Mouse (Mus musculus) adrenal gland, postnatal 10 days (tissue): ENCODE results near the gene Sez6l. TPM values are rescaled to one million over a fixed set of nuclear protein-coding genes. Genes with fewer than 3 reads are reported as not detected.

Experiments
- DNase-seq: peaks from one replicate; pipeline ENCODE4 v3.0.0; 2021; ENCODE audit warnings: mixed read lengths
- total RNA-seq, 2 experiments: library from RNA; stranded (reverse); gene quantifications; 2 replicates each; pipeline ENCODE4 v1.2.3; 2021

Gene Sez6l
- total RNA-seq, 2 experiments from 2014 or later = 3.8 to 4.5 TPM

DNA sequence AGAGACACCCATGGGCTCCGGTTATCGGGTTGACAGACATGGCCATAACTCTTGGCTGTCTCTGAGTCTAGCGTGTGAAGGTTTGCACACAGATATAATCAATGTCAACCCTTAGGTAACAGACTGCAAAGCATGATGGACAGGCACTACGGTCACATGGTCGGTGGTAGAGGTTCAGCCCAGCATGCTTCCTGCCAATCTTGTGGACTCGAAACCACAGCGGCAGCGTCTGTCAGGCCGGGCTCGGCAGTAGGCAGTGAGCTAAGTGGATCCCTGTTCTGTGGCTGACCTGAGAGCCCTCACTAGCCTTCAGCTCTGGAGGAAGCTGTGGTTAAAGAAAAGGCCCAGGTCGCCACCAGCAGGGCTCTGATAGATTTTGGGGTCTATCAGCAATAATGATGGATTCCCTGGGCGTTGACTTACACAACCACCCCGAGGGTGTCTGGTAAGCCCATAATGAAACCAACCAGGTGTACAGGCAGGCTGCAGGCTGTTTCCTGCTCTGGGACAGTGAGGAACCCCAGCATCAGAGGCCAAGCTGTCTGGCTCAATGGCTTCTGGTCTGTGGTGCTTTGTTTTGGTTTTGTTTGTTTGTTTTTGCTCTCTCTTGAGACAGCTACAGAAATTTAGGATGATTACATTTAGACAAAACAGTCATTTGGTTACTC lies 192.0 kb downstream of the Sez6l start:
- DNase-seq = no peak

DNA sequence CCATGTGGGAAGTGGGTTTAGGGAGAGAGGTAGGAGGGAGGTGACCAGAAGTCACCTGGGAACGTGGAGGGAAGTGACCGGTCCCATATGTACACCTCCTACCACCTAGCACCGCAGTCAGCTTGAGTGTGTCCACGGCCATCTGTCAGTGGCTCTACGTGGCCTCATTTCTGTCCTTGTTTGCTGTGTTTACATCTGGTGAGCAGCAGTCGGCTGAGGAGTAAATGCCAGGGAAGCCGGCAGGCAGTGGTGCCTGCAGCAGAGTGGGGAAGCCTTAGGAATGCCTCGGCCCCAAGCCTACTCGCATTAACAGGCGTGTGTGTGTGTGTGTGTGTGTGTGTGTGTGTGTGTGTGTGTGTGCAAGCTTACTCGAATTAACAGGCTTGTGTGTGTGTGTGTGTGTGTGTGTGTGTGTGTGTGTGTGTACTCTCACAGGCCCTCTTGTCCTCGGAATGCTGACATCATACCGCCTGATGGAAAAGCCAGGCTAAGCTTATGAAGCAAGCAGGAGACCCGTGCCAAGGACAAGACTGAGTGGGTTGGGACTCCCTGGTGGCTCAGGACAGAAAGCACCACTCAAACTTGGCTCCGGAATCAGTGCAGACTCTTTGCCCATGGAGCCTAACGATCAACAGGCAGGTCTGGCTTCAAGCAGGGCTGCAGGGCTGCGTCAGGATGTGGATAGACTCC lies 194.2 kb downstream of the Sez6l start:
- DNase-seq = peak; percentile 83

DNA sequence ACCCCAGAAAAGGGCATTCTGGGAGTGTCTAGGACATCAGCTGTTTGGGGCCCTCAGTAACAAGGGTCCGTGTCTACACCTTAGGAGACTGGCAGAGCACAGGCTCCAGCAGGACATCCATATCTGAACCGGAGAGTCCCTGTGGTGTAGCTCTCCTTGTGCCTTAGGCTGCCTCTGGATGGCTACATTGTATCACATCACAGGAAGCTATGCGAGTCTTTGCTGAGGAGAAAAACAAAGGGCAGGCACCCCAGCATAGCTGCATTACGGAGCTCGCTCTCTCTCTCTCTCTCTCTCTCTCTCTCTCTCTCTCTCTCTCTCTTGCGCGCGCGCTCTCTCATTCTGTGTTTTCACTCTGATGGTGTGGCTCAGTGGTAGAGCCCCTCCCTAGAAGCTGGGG lies 194.9 kb downstream of the Sez6l start:
- DNase-seq = no peak

DNA sequence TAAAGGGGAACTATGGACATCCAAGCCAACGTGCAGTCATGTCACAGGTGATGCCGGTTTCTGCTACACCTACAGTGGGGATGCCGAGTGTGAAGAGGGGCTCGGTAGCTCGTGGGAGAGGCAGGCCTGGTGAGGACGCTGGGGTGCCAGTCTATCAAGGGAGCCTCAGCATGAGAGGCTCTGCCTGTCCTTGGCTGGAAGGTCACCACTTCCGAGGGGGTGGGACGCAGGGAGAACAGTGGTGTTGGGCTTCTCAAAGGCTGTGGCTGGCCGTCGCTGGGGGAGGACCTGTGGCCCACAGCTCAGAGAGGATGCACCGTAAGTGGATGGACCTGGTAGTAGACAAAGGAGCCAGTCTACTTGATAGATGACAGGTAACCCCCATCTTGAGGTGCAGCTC lies 195.8 kb downstream of the Sez6l start:
- DNase-seq = peak; percentile 60

DNA sequence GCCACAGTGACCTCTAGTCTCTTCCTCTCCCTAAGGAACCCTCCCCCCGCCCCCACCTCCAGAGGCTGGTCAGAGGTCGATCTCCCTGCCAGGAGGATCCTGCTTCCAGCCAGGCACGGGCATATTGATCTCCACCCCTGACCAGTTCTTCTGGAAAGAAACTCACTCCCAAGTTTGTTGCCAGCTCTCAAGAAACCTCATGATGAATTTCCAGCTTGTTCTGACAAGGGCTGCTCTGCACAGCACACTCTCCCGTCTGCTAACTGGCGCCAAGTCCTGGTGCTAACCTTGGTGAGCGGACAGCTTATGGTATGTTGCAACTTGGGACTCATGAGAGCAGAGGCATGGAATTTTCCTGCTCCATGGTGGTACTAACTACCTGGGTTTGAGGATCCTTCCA lies 198.3 kb downstream of the Sez6l start:
- peak; percentile 81 for DNase-seq

DNA sequence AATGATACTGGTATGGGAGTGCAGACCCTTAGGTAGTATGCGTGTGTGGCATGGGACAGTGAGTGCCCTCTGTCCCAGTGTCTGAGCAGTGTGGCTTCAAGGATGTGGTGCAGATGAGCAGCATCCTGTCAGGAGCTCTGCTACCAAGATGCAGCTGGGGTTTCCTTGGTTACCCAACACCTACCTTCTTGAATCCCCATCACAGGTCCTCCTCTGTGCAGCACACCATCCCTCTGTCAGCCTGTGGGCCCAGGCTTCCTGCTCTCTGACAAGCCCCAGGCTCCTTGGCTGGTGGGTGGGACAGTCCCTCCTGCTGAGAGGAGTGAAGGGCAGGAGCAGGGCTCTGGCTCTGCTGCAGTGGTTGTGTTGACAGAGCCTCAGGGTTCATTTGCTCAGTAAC lies 199.6 kb downstream of the Sez6l start:
- DNase-seq = no peak

DNA sequence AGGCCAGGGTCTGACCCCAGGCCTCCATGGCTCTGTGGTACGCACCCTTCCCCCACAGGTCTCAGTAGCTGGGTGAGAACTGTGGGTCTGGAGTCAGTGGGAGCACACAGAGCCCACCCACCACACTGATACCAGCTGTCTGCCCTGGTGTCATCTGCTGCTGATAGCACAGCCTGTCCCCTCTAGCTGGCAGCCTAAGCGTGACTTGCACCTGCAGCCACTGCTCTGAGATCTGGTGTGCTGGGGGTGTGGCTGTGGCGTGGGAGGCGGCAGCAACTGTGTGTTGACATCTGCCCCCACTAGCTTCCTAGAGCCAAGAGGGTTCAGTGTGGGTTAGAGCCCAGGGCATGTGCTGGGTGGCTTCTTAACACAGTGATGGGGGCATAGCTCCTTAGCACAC lies 200.9 kb downstream of the Sez6l start:
- no peak for DNase-seq

DNA sequence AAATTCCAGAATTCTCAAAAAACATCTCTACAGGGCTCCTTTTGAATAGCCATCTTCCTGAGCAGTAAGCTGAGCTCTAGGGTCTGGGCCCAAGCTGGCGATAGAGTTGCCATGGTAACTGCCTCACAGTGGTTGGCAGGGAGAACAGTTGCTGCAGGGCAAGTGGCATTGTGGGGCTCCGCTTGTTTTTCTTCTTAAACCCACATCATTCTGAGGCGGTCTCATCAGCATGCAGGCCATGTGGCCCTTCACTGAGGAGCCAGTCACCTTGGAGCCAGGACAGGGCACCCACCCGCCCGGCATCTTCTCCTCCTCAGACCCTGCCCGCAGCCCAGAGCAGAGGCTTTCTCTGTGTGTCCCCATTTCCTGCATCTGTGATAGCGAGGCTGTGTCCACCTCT lies 205.1 kb downstream of the Sez6l start:
- no peak for DNase-seq

DNA sequence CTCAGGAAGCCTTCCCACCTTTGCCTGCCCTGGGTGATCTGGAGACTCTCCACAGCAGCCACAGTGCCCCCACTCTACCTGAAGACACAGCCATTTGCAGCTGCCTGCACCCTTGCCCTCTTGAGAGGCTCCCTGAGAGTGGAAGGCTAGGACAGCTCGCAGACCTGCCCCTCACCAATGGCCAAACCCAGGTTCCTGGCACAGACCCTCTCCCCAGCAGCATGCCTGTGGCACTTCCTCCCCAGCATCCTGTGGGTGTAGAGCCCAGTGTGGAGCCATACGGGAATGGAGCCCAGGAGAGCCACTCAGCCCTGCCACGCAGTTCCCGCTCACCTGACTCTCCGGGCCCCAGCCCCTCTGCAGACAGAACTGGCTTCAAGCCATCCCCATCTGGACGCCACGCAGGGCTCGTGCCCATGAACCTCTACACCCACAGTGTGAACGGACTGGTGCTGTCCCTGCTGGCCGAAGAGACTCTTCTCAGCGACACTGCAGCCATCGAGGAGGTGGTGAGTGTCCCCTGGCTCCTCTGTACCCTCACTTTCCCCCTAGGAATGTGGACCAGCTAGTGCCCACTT lies 206.7 kb downstream of the Sez6l start:
- no peak for DNase-seq

DNA sequence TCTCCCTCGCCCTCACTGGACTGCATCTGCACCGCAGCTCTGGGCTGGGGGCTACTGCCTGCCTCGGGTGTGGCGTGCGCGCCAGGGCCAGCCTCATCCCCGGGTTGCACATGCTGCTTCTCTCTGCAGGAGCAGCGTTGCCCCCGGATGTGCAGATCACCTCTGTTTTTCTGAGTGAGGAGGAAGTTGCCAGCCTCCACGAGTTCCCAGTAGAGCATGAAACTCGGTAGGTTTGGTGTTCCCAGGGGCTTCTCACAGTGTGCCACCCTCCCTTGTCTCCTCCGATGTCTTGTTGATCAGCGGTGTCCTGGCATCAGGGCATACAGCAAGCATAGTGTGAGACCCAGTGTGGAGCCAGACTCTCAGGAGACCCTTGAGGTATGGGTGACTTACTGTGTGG lies 207.7 kb downstream of the Sez6l start:
- no peak for DNase-seq

Other genes with a start within 250 kb of the Sez6l start
- 10 to 100 TPM; 15.7 to 25.8 TPM for gene Srrd, start 234.1 kb downstream of the Sez6l start, total RNA-seq
- gene Hps4, start 234.1 kb downstream of the Sez6l start, total RNA-seq = 10 to 100 TPM; 25.7 to 29.6 TPM
- gene Gm6583, start 221.2 kb downstream of the Sez6l start, total RNA-seq = under 1 TPM; 0.15 to 0.18 TPM
- 1 to 10 TPM; 3.4 to 4.8 TPM for gene Asphd2, start 182.3 kb downstream of the Sez6l start, total RNA-seq
- gene Gm6588, start 127.8 kb downstream of the Sez6l start, total RNA-seq = not detected